Mouse (Mus musculus) left cerebral cortex, postnatal 14 days (tissue): ENCODE results near the gene Srpr. TPM values are rescaled to one million over a fixed set of nuclear protein-coding genes. Genes with fewer than 3 reads are reported as not detected.
A peak's percentile ranks its signal among the peaks of the same experiment; 100 is the strongest.

ENCODE experiments used
- DNase-seq, 2 experiments: peaks; one replicate each; pipeline ENCODE4 v3.0.0; 2021 to 2022; ENCODE audit warnings: low spot score in 2 of 2, mixed read lengths in 1 of 2
- intact Hi-C: fragments of 180-260 bp; cut with DNase I; formaldehyde crosslinking; loops from one replicate; pipeline ENCODE4 v1.15.1; 2025
- total RNA-seq, 2 experiments: library from RNA; stranded (reverse); gene quantifications; 2 replicates each; pipeline ENCODE4 v1.2.3; 2021

Gene Srpr
- total RNA-seq, 2 experiments from 2014 or later: 59.9 to 62.4 TPM

- intact Hi-C loops: no loop called here
- no peak for DNase-seq
Measured at GRCm38 (mm10) chr9:35186430-35186829, 13.5 kb upstream of the Srpr start.

GRCm38 (mm10) chr9:35187351-35187903 lies 12.5 kb upstream of the Srpr start:
- no peak for DNase-seq
- intact Hi-C loops: no loop called here

- peak; percentile 64 for DNase-seq
- intact Hi-C loops: no loop called here
Measured at GRCm38 (mm10) chr9:35188700-35189099, 11.3 kb upstream of the Srpr start.

GRCm38 (mm10) chr9:35192983-35193542 lies 6.9 kb upstream of the Srpr start:
- DNase-seq: no peak
- intact Hi-C loops: no loop called here

GRCm38 (mm10) chr9:35194048-35194447 lies 5.9 kb upstream of the Srpr start:
- intact Hi-C loops: no loop called here
- DNase-seq: no peak

GRCm38 (mm10) chr9:35197625-35198024 lies 2.4 kb upstream of the Srpr start:
- intact Hi-C loops: no loop called here
- DNase-seq: no peak

GRCm38 (mm10) chr9:35198351-35198750 lies 1.6 kb upstream of the Srpr start:
- intact Hi-C loops: no loop called here
- no peak for DNase-seq

- intact Hi-C loops: no loop called here
- no peak for DNase-seq
Measured at GRCm38 (mm10) chr9:35198945-35199771, 817 bp upstream of the Srpr start.

- intact Hi-C loops: no loop called here
- DNase-seq: no peak
Measured at GRCm38 (mm10) chr9:35200529-35201060, 620 bp downstream of the Srpr start.

- no peak for DNase-seq
- intact Hi-C loops: no loop called here
Measured at GRCm38 (mm10) chr9:35203536-35203935, 3.6 kb downstream of the Srpr start.

GRCm38 (mm10) chr9:35204421-35204820 lies 4.4 kb downstream of the Srpr start:
- intact Hi-C loops: no loop called here
- no peak for DNase-seq

GRCm38 (mm10) chr9:35210542-35211474 lies 10.8 kb downstream of the Srpr start, which contains the start of gene Foxred1:
Gene Foxred1, minus strand, starts transcription at chr9:35211055.
- intact Hi-C loops: loop anchor here (2.0 kb wide), 1 partner anchor 56 kb away; the partner anchor contains the start of genes Fam118b and Rpusd4

GRCm38 (mm10) chr9:35211573-35212511 lies 11.9 kb downstream of the Srpr start:
- intact Hi-C loops: loop anchor here (2.0 kb wide), 1 partner anchor 55 kb away; the partner anchor contains the start of genes Fam118b and Rpusd4
- no peak for DNase-seq

More at GRCm38 (mm10) chr9:35210542-35211474, 10.8 kb downstream of the Srpr start, which contains the start of gene Foxred1:
- peak; percentile 99 for DNase-seq

- intact Hi-C loops: no loop called here
- DNase-seq: no peak
Measured at GRCm38 (mm10) chr9:35217963-35218362, 18.0 kb downstream of the Srpr start.

GRCm38 (mm10) chr9:35223466-35223865 lies 23.5 kb downstream of the Srpr start:
- DNase-seq: no peak
- intact Hi-C loops: no loop called here

- intact Hi-C loops: no loop called here
- DNase-seq: no peak
Measured at GRCm38 (mm10) chr9:35228671-35229070, 28.7 kb downstream of the Srpr start.

GRCm38 (mm10) chr9:35235996-35236395 lies 36.0 kb downstream of the Srpr start:
- intact Hi-C loops: no loop called here
- DNase-seq: no peak

GRCm38 (mm10) chr9:35238371-35238770 lies 38.4 kb downstream of the Srpr start:
- intact Hi-C loops: no loop called here
- no peak for DNase-seq
